Mouse (Mus musculus): ENCODE data around the gene Sucnr1.

GRCm38 (mm10) chr3:60111889-60112646 lies 30.4 kb downstream of the Sucnr1 start:
- TF ChIP-seq CTCF (IDR thresholded peaks at IDR 0.05; ENCODE audit: low read depth), result peak; percentile 52; the same call in 1 of the 2 replicates
- TF ChIP-seq EP300 (IDR thresholded peaks at IDR 0.05; ENCODE audit: low read depth), result no peak

Data from liver, embryonic 14.5 days (tissue).